ENCODE assay signal across 29 mouse cellular contexts in the genomic region with DNA sequence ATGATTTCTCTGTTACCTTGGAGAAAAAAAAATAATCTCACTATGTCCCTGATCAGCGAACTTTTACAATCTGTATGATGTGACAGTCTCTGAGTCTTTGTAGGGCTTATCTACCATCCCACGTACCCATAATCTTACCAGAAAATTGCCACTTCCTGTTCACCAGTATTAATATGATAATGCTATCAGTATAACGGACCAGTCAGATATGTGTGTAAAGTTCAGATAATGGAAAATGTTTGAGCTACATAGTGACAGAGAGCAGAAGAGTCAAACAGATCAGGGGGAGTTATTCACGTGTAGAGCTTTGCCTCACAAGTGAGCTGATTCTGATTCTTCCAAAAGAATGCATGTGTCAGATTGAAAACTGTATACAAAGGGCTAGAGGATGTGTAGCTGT.
DNase-seq lines count a peak whose midpoint lies in the region; ATAC-seq lines count a peak whose summit lies in the region.
"Had no signal": no experiment of that assay in that cellular context is flagged by ENCODE, and none has a peak within 500 bp of the region (broad histone marks: within the 10 kb centered on the region; RNA-seq: fewer than 3 reads in every experiment).

No protein-coding gene starts in this region.

- H3K9ac ChIP-seq in liver, embryonic 12.5 days = no peak overlapping the region
- H3K9ac ChIP-seq: embryonic facial prominence, embryonic 12.5 days; heart, embryonic 13.5 days; hindbrain, embryonic 15.5 days; kidney, embryonic 15.5 days; midbrain, embryonic 12.5 days; neural tube, embryonic 12.5 days had no signal

- H3K27ac ChIP-seq in liver, embryonic 12.5 days = no peak overlapping the region
- H3K27ac ChIP-seq: embryonic facial prominence, embryonic 12.5 days; heart, embryonic 13.5 days; hindbrain, embryonic 10.5 days; hindbrain, embryonic 15.5 days; kidney, embryonic 15.5 days; midbrain, embryonic 12.5 days; neural tube, embryonic 12.5 days had no signal

- no peak overlapping the region for H3K4me3 ChIP-seq in liver, embryonic 12.5 days
- H3K4me3 ChIP-seq: embryonic facial prominence, embryonic 12.5 days; heart, embryonic 13.5 days; hindbrain, embryonic 10.5 days; hindbrain, embryonic 15.5 days; kidney, embryonic 15.5 days; midbrain, embryonic 12.5 days; myocyte; neural tube, embryonic 12.5 days had no signal

- no peaks in the 10 kb centered on the region for H3K9me3 ChIP-seq in liver, embryonic 12.5 days (replicated peaks)
- H3K9me3 ChIP-seq: embryonic facial prominence, embryonic 12.5 days; hindbrain, embryonic 15.5 days; midbrain, embryonic 12.5 days had no signal

- H3K4me1 ChIP-seq in liver, embryonic 12.5 days = no peaks in the 10 kb centered on the region
- H3K4me1 ChIP-seq: embryonic facial prominence, embryonic 12.5 days; heart, embryonic 13.5 days; hindbrain, embryonic 10.5 days; hindbrain, embryonic 15.5 days; kidney, embryonic 15.5 days; midbrain, embryonic 12.5 days; neural tube, embryonic 12.5 days had no signal

- H3K27me3 ChIP-seq in liver, embryonic 12.5 days (replicated peaks) = no peaks in the 10 kb centered on the region
- H3K27me3 ChIP-seq: embryonic facial prominence, embryonic 12.5 days; heart, embryonic 13.5 days; hindbrain, embryonic 15.5 days; kidney, embryonic 15.5 days; midbrain, embryonic 12.5 days; neural tube, embryonic 12.5 days had no signal

- 15% methylated on average over 4 of the region's 4 CpGs for WGBS in liver, embryonic 12.5 days (ENCODE audit: insufficient replicate concordance)

- H3K4me2 ChIP-seq in liver, embryonic 12.5 days = no peak overlapping the region
- H3K4me2 ChIP-seq: embryonic facial prominence, embryonic 12.5 days; heart, embryonic 13.5 days; hindbrain, embryonic 15.5 days; kidney, embryonic 15.5 days; midbrain, embryonic 12.5 days; neural tube, embryonic 12.5 days had no signal

- peak; percentile 36 for DNase-seq in MEL-GATA-1-ER (ENCODE audit: extremely low read depth, low read depth)
- DNase-seq in kidney, postnatal 25 days = no peak
- no peak for DNase-seq in layer of hippocampus, adult 11-12 months (ENCODE audit: low spot score)
- no peak for DNase-seq in cerebellum, postnatal 14 days
- DNase-seq: adrenal gland, postnatal 14 days; B cell, adult 2 months; cerebellum, adult 8-10 months; cerebellum, postnatal 36 days; embryo, embryonic 11 days; heart, postnatal 10 days; kidney, adult 18-20 months; kidney, postnatal 36 days; layer of hippocampus, postnatal 36 days; left cerebral cortex, postnatal 4 days; lung, adult 2 months; lung, postnatal 14 days; right cerebral cortex, adult 18-20 months had no signal

- H3K36me3 ChIP-seq in liver, embryonic 12.5 days = no peaks in the 10 kb centered on the region
- H3K36me3 ChIP-seq: embryonic facial prominence, embryonic 12.5 days; heart, embryonic 13.5 days; hindbrain, embryonic 10.5 days; hindbrain, embryonic 15.5 days; kidney, embryonic 15.5 days; midbrain, embryonic 12.5 days; neural tube, embryonic 12.5 days had no signal

- ATAC-seq in CD4-positive, CD25-positive, alpha-beta regulatory T cell, adult 4 months = peak; percentile 20
- peak; percentile 66 for ATAC-seq in liver, embryonic 12.5 days
- peak; percentile 86 for ATAC-seq in megakaryocyte progenitor cell, adult 5-6 weeks (replicated peaks; ENCODE audit: poor library complexity)
- ATAC-seq: forebrain, embryonic 14.5 days had no signal

Comparison
In these comparisons a context has a peak if more than half of its experiments do, and no peak if none do; other contexts are left out.
1. ATAC-seq: peak in every context shown above with its lines; median percentile 86 in megakaryocyte progenitor cell, adult 5-6 weeks; 66 in liver, embryonic 12.5 days; 20 in CD4-positive, CD25-positive, alpha-beta regulatory T cell, adult 4 months.